Mouse (Mus musculus): ENCODE data around the gene Ipo11.

- no peak for TF ChIP-seq CTCF (IDR thresholded peaks at IDR 0.05; ENCODE audit: control insufficient read depth, insufficient read depth, insufficient replicate concordance, low read depth, low read length)
- TF ChIP-seq POLR2A (IDR thresholded peaks at IDR 0.05; ENCODE audit: control insufficient read depth, low read depth, low read length) = no peak
Observed at GRCm38 (mm10) chr13:106820149-106820548, 116.6 kb downstream of the Ipo11 start.
